Mouse (Mus musculus): ENCODE results near the gene Ube2s.

DNA sequence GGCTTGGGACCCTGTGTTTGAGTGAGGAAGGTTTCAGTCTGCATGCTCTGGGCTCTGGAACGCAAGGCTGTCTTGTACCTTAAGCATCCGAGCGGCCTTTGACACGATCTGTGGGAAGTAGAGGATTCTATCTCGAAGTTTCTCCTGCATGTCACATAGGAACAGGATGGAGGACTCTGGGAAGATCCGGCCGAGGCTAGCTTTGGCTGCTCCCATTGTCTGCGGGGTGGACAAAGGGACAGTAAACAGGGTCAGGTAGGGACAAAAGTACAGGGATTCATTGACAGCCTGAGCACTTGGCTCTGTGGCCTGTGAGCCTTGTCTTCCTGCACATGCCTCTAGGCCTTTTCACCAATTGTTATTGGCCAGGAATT is 38.9 kb upstream of the Ube2s start:
- TF ChIP-seq GATA1 (IDR thresholded peaks at IDR 0.05; ENCODE audit: borderline replicate concordance, low read length) (no peak), CTCF (IDR thresholded peaks at IDR 0.05; ENCODE audit: low read depth, low read length) (no peak)
